Mouse (Mus musculus): ENCODE measurements around the gene Ube2j2. TPM values are rescaled to one million over a fixed set of nuclear protein-coding genes. Genes with fewer than 3 reads are reported as not detected.

Ube2j2 gene
- polyA plus RNA-seq, 1 experiment from 2014 or later: 91.6 TPM

DNA sequence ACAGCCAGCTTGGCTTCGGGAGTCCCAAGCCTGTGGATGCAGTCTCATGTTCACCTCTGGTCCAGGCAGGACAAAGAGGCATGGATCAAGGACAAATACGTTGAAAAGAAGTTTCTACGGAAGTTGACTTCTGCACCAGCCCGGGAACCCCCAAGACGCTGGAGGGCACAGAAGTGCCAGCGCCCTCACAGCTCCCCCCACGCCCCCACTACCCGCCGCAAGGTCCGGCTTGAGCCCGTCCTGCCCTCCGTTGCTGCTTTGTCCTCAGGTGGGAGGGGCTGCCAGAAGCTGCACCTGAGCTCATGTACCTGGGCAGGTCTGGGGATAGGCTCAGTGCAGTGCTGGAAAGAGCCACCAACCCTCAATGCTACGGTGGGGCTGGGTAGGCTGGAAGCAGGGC, 40.4 kb upstream of the Ube2j2 start:
- Histone ChIP-seq H3K27ac (ENCODE audit: low read depth, low read length) (no peak overlapping the region), H3K36me3 (ENCODE audit: control insufficient read depth, insufficient read depth, low read length) (peaks cover 13% of the 10 kb centered on the region; the same call in 1 of the 2 replicates), H3K4me3 (ENCODE audit: low read depth, low read length) (no peak overlapping the region), H3K4me2 (no peak overlapping the region), H3K4me1 (ENCODE audit: control insufficient read depth, insufficient read depth, low read length) (no peaks in the 10 kb centered on the region), H3K9ac (ENCODE audit: low read depth, low read length) (no peak overlapping the region), H3K9me3 (replicated peaks; ENCODE audit: control insufficient read depth, low read length) (no peaks in the 10 kb centered on the region), H3K27me3 (ENCODE audit: control insufficient read depth, insufficient read depth, low read length) (no peaks in the 10 kb centered on the region)
- no peak for ATAC-seq (replicated peaks; ENCODE audit: insufficient number of reproducible peaks, low FRiP score, low TSS enrichment)
- WGBS (ENCODE audit: insufficient replicate concordance): 90% methylated on average over 13 of the region's 13 CpGs

DNA sequence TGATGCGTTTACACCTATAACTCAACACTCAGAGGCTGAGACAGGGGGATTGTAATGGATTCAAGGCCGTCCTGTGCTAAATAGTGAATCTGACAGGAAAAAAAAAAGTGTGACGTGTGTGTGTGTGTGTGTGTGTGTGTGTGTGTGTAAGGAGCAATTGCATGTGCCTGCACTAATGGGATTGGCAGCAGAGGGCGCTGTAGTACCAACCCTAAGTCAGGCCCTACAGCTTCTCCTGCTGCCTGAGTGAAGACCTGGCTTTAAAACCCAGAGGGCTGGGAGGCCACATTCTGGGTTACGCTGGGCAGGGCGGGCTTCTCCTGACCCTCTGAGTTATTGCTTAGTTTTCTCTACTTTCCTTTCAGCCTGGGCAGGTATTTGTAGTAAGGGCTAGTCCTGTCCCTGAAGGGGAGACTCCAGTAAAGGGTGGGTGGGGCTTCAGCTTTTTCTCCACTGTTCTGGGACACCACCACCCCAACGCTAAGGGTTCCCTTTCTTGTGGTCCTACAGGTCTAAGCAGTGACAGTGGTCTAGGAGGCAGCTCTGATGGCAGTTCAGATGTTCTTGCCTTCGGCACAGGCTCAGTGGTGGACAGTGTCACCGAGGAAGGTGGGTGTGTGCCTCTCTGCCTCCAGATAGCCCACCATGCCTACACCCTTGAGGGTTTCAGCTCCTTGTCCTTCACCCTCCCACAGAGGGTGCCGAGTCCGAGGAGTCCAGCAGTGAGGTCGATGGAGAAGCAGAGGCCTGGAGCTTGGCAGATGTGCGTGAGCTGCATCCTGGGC, 39.1 kb upstream of the Ube2j2 start:
- Histone ChIP-seq H3K9ac (ENCODE audit: low read depth, low read length) (no peak overlapping the region), H3K4me1 (ENCODE audit: control insufficient read depth, insufficient read depth, low read length) (no peaks in the 10 kb centered on the region), H3K4me3 (ENCODE audit: low read depth, low read length) (no peak overlapping the region), H3K36me3 (ENCODE audit: control insufficient read depth, insufficient read depth, low read length) (peaks cover 11% of the 10 kb centered on the region; the same call in 1 of the 2 replicates), H3K4me2 (no peak overlapping the region), H3K27me3 (ENCODE audit: control insufficient read depth, insufficient read depth, low read length) (no peaks in the 10 kb centered on the region), H3K27ac (ENCODE audit: low read depth, low read length) (no peak overlapping the region), H3K9me3 (replicated peaks; ENCODE audit: control insufficient read depth, low read length) (no peaks in the 10 kb centered on the region)
- no peak for ATAC-seq (replicated peaks; ENCODE audit: insufficient number of reproducible peaks, low FRiP score, low TSS enrichment)
- WGBS (ENCODE audit: insufficient replicate concordance): 91% methylated on average over 13 of the region's 13 CpGs

GRCm38 (mm10) chr4:155905634-155906033, 38.0 kb upstream of the Ube2j2 start:
- no peaks in the 10 kb centered on the region for H3K4me1 ChIP-seq (ENCODE audit: control insufficient read depth, insufficient read depth, low read length)
- H3K9ac ChIP-seq (ENCODE audit: low read depth, low read length): no peak overlapping the region
- H3K36me3 ChIP-seq (ENCODE audit: control insufficient read depth, insufficient read depth, low read length): peaks cover 6% of the 10 kb centered on the region; the same call in 1 of the 2 replicates
- ATAC-seq (replicated peaks; ENCODE audit: insufficient number of reproducible peaks, low FRiP score, low TSS enrichment): no peak
- no peaks in the 10 kb centered on the region for H3K27me3 ChIP-seq (ENCODE audit: control insufficient read depth, insufficient read depth, low read length)
- H3K9me3 ChIP-seq (replicated peaks; ENCODE audit: control insufficient read depth, low read length): no peaks in the 10 kb centered on the region
- no peak overlapping the region for H3K4me3 ChIP-seq (ENCODE audit: low read depth, low read length)
- H3K4me2 ChIP-seq: no peak overlapping the region
- 87% methylated on average over 13 of the region's 13 CpGs for WGBS (ENCODE audit: insufficient replicate concordance)
- no peak overlapping the region for H3K27ac ChIP-seq (ENCODE audit: low read depth, low read length)

GRCm38 (mm10) chr4:155906125-155906524, 37.5 kb upstream of the Ube2j2 start:
- Histone ChIP-seq H3K27ac (ENCODE audit: low read depth, low read length) (no peak overlapping the region), H3K27me3 (ENCODE audit: control insufficient read depth, insufficient read depth, low read length) (no peaks in the 10 kb centered on the region), H3K4me2 (no peak overlapping the region), H3K4me3 (ENCODE audit: low read depth, low read length) (no peak overlapping the region), H3K9me3 (replicated peaks; ENCODE audit: control insufficient read depth, low read length) (no peaks in the 10 kb centered on the region), H3K36me3 (ENCODE audit: control insufficient read depth, insufficient read depth, low read length) (peaks cover 6% of the 10 kb centered on the region; the same call in 1 of the 2 replicates), H3K9ac (ENCODE audit: low read depth, low read length) (no peak overlapping the region), H3K4me1 (ENCODE audit: control insufficient read depth, insufficient read depth, low read length) (no peaks in the 10 kb centered on the region)
- ATAC-seq (replicated peaks; ENCODE audit: insufficient number of reproducible peaks, low FRiP score, low TSS enrichment): no peak
- 83% methylated on average over 9 of the region's 9 CpGs for WGBS (ENCODE audit: insufficient replicate concordance)

- Histone ChIP-seq H3K9ac (ENCODE audit: low read depth, low read length) (no peak overlapping the region), H3K9me3 (replicated peaks; ENCODE audit: control insufficient read depth, low read length) (no peaks in the 10 kb centered on the region), H3K36me3 (ENCODE audit: control insufficient read depth, insufficient read depth, low read length) (peaks cover 4% of the 10 kb centered on the region; the same call in 1 of the 2 replicates), H3K4me3 (ENCODE audit: low read depth, low read length) (no peak overlapping the region), H3K4me1 (ENCODE audit: control insufficient read depth, insufficient read depth, low read length) (no peaks in the 10 kb centered on the region), H3K27me3 (ENCODE audit: control insufficient read depth, insufficient read depth, low read length) (no peaks in the 10 kb centered on the region), H3K4me2 (no peak overlapping the region), H3K27ac (ENCODE audit: low read depth, low read length) (no peak overlapping the region)
- WGBS (ENCODE audit: insufficient replicate concordance): 84% methylated on average over 11 of the region's 11 CpGs
- no peak for ATAC-seq (replicated peaks; ENCODE audit: insufficient number of reproducible peaks, low FRiP score, low TSS enrichment)
These were observed 36.6 kb upstream of the Ube2j2 start for GRCm38 (mm10) chr4:155907003-155907402.

DNA sequence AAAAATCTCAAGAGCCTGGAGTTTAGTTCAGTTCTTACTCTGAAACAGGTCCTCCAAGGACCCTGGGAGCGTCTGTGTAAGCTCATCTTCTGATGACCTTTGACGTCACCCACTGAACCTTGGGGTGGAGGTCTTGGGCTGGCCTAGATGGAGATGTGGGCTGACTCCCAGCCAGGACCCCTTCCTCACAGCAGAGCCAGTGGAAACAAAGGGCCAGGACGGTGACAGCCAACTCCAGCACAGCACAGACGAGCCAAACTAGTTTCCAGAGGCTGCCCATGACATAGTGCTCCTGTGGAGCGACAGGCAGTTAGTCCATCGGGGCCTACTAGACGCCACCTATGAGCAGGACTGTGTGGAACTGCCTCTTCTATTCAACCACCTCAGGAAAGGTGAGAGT, 35.4 kb upstream of the Ube2j2 start:
- ATAC-seq (replicated peaks; ENCODE audit: insufficient number of reproducible peaks, low FRiP score, low TSS enrichment): no peak
- no peaks in the 10 kb centered on the region for H3K27me3 ChIP-seq (ENCODE audit: control insufficient read depth, insufficient read depth, low read length)
- no peak overlapping the region for H3K27ac ChIP-seq (ENCODE audit: low read depth, low read length)
- peaks cover under 1% of the 10 kb centered on the region; the same call in 1 of the 2 replicates for H3K36me3 ChIP-seq (ENCODE audit: control insufficient read depth, insufficient read depth, low read length)
- H3K9ac ChIP-seq (ENCODE audit: low read depth, low read length): no peak overlapping the region
- no peak overlapping the region for H3K4me2 ChIP-seq
- no peaks in the 10 kb centered on the region for H3K9me3 ChIP-seq (replicated peaks; ENCODE audit: control insufficient read depth, low read length)
- 75% methylated on average over 7 of the region's 7 CpGs for WGBS (ENCODE audit: insufficient replicate concordance)
- no peak overlapping the region for H3K4me3 ChIP-seq (ENCODE audit: low read depth, low read length)
- H3K4me1 ChIP-seq (ENCODE audit: control insufficient read depth, insufficient read depth, low read length): no peaks in the 10 kb centered on the region

DNA sequence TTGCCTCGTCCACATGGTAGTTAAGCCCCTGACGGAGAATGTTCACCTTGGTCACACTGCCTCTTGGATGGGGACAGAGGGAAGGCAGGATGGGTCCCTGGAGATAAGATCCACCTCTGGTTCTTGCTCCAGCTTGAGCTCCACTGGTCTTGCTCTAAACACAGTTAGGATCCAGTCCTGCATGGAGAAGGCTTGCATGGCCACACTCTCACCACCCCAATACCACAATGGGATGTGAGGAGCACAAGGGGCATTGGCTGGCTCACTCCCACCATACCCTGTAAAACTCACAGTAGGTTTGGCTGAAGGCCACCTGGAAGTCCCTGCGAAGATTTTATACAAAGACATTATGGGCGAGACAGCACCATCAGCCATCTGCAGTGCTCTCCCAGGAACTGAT, 34.9 kb upstream of the Ube2j2 start:
- ATAC-seq (replicated peaks; ENCODE audit: insufficient number of reproducible peaks, low FRiP score, low TSS enrichment): no peak
- Histone ChIP-seq H3K27me3 (ENCODE audit: control insufficient read depth, insufficient read depth, low read length) (no peaks in the 10 kb centered on the region), H3K4me3 (ENCODE audit: low read depth, low read length) (no peak overlapping the region), H3K36me3 (ENCODE audit: control insufficient read depth, insufficient read depth, low read length) (no peaks in the 10 kb centered on the region; the same call in 1 of the 2 replicates), H3K4me2 (no peak overlapping the region), H3K9me3 (replicated peaks; ENCODE audit: control insufficient read depth, low read length) (no peaks in the 10 kb centered on the region), H3K9ac (ENCODE audit: low read depth, low read length) (no peak overlapping the region), H3K27ac (ENCODE audit: low read depth, low read length) (no peak overlapping the region), H3K4me1 (ENCODE audit: control insufficient read depth, insufficient read depth, low read length) (no peaks in the 10 kb centered on the region)
- 82% methylated on average over 4 of the region's 4 CpGs for WGBS (ENCODE audit: insufficient replicate concordance)

DNA sequence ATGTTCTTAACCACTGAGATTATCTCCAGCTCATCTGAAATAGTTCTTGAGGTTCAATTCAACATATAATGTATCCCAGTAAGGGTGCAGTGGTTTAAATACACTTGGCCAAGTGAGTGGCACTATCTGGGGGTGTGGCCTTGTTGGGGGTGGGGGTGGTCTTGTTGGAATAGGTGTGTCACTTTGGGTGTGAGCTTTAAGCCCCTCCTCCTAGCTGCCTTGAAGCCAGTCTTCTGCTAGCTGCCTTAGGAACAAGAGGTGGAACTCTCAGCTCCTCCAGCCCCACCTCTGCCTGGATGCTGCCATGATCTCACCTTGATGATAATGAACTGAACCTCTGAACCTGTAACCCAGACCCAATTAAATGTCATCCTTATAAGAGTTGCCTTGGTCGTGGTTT, 11.6 kb upstream of the Ube2j2 start:
- H3K9me3 ChIP-seq (replicated peaks; ENCODE audit: control insufficient read depth, low read length): no peaks in the 10 kb centered on the region
- no peak overlapping the region for H3K9ac ChIP-seq (ENCODE audit: low read depth, low read length)
- H3K4me1 ChIP-seq (ENCODE audit: control insufficient read depth, insufficient read depth, low read length): no peaks in the 10 kb centered on the region
- H3K27me3 ChIP-seq (ENCODE audit: control insufficient read depth, insufficient read depth, low read length): peaks cover 3% of the 10 kb centered on the region; the same call in 1 of the 2 replicates
- 63% methylated on average over 1 of the region's 1 CpGs for WGBS (ENCODE audit: insufficient replicate concordance)
- H3K36me3 ChIP-seq (ENCODE audit: control insufficient read depth, insufficient read depth, low read length): no peaks in the 10 kb centered on the region
- H3K27ac ChIP-seq (ENCODE audit: low read depth, low read length): no peak overlapping the region
- no peak for ATAC-seq (replicated peaks; ENCODE audit: insufficient number of reproducible peaks, low FRiP score, low TSS enrichment)
- H3K4me3 ChIP-seq (ENCODE audit: low read depth, low read length): no peak overlapping the region
- H3K4me2 ChIP-seq: no peak overlapping the region

DNA sequence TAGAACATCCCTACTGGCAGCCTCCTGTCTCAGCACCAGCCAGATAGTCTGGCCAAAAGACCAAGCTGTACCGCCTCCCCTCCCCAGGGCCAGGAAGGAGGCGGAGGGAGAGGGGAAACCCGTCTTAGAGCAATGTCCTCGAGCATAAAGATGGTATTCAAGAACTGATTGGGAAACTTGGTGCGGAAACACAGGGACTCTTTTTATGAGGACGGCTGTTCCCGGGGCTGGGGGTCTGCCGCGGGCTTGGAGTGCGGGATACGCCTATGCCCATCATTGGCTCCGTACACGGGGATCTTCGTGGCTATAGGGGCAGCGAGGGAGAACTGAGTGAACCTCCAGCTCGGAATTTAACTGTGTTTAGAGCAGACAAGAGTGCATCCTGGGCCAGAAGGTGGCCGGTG, 580 bp upstream of the Ube2j2 start:
- H3K4me3 ChIP-seq (ENCODE audit: low read depth, low read length): peak overlapping the region; percentile 99
- H3K4me2 ChIP-seq: peak overlapping the region; percentile 96
- peak; percentile 37; the same call in 1 of the 2 replicates for ATAC-seq (replicated peaks; ENCODE audit: insufficient number of reproducible peaks, low FRiP score, low TSS enrichment)
- no peaks in the 10 kb centered on the region for H3K27me3 ChIP-seq (ENCODE audit: control insufficient read depth, insufficient read depth, low read length)
- H3K36me3 ChIP-seq (ENCODE audit: control insufficient read depth, insufficient read depth, low read length): 0 out of 2 replicates have a peak, but pooled peaks cover 1% of the 10 kb centered on the region
- H3K4me1 ChIP-seq (ENCODE audit: control insufficient read depth, insufficient read depth, low read length): peaks cover 13% of the 10 kb centered on the region
- H3K27ac ChIP-seq (ENCODE audit: low read depth, low read length): peak overlapping the region; percentile 81
- WGBS (ENCODE audit: insufficient replicate concordance): 1% methylated on average over 17 of the region's 17 CpGs
- no peaks in the 10 kb centered on the region for H3K9me3 ChIP-seq (replicated peaks; ENCODE audit: control insufficient read depth, low read length)
- peak overlapping the region; percentile 96 for H3K9ac ChIP-seq (ENCODE audit: low read depth, low read length)

Measured in heart, embryonic 11.5 days (tissue).